Mouse (Mus musculus): Measurements from ENCODE around the gene Kcnh5.

Gene Kcnh5

GRCm38 (mm10) chr12:75176691-75177645, at the start of gene Kcnh5:
Gene Kcnh5, minus strand, starts transcription at chr12:75177332.
- peak; percentile 54 to 66 for DNase-seq

GRCm38 (mm10) chr12:75223966-75224365, 46.8 kb upstream of the Kcnh5 start:
- no peak for DNase-seq

DNA sequence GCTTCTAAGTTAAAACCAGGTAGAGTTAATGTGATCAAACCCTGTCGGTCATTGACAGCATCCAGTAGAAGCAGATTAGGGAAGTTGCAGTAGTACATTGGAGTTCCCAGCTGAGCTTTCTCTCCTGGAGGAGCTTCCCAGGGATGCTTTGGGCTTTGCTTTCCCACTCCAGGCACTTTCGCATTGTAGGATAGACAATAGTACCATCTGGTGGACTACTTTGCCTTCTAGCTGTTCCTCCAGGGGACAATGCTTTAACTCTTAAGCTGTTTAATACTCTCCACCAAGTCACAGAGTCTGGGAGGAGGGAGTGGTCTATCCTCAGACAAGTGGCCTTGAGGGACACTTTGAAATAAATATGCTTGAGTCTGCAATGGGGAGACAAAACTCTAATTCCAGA, 12.3 kb upstream of the Kcnh5 start:
- no peak for DNase-seq

DNA sequence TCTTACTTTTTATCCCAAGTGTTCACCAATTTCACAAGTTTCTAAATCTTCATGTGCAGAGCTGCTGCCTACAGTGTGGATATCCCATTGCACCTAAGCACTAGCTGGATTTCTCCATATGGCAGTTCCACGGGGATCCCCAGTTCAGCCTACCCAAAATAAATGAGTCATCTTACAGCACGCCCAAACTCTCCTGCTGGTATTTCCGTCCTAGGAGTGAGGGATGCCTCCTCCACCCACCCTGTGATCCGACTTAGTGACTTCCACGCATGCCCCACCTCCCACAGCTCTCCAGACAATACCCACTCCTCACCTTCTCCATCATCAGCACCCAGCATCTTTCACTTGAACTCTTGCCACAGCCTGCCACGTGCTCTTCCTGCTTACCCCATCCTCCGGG, 5.5 kb upstream of the Kcnh5 start:
- DNase-seq, result no peak

- no peak for DNase-seq
Observed at GRCm38 (mm10) chr12:75179491-75179890, 2.4 kb upstream of the Kcnh5 start.

- DNase-seq, result no peak
Observed at GRCm38 (mm10) chr12:75177646-75178030, 506 bp upstream of the Kcnh5 start.

DNA sequence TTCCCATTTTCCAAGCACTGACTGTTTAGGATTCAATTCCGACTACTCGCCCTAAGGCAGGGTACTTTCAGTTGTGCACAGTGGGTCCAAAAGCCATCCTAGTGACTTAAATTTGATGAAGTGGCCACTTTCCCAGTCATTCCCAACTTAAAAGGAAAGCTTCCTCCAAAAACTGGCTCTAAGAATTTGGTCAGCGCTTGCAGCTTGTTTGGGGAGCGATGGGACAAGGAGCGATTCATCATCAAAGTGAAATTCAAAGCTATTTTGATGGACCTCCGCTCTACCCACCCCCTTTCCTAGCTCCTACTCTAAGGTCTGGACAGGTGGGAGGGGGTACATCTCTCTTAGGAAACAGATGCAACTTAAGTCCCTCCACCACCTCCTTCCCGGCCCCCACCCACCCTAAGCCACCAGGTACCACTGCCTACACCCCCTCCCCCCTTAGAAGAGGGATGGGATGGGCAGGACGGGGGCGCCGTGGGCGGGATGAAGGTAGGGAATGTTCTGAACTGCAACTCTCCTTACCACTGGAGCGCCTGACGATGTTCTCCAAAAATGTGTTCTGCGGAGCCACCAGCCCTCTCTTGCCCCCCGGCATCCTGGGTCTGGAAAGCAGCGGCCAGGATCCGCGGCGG, 1.1 kb downstream of the Kcnh5 start:
- no peak for DNase-seq

DNA sequence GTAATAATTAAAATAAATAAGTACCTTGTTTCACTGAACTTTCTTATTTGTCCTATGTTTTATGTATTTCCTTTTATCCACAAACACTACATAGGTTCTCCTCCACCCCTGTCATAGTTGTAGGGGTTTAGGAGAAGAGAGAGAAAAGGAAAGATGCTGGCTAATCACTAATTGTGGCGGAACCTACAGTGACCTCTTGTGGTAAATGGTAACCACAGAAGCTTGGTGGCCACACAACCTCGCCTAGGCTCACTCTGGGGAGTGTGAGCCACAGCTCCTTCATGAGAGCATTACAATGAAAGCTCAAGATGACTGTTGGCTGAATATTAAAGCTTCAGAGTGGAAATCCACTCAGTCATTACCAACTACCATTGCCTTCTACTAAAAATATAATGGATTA, 6.2 kb downstream of the Kcnh5 start:
- DNase-seq, result peak in 1 of 2 experiments; percentile 8

DNA sequence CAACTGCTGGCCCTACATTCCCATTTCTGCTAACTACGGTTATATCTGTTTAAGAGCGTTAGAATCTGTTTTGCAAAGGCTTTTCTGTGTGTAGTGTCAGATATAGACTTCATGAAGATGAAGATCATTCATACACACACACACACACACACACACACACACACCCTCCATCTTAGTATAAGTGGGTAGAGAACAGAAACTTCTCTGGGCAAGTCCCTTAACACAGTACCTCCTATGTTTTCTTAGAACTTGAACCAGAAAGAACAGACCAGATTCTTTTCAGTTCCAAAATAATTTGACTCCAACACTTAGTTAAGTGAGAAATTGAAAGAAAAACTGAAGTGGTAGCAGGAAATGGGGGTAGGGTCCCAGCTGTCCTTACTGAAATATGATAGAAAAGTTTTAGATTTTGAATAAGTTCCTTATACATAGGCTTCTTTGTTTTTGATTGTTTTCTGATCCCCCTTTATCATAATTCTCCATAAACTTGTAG, 24.0 kb downstream of the Kcnh5 start:
- DNase-seq, result no peak

DNA sequence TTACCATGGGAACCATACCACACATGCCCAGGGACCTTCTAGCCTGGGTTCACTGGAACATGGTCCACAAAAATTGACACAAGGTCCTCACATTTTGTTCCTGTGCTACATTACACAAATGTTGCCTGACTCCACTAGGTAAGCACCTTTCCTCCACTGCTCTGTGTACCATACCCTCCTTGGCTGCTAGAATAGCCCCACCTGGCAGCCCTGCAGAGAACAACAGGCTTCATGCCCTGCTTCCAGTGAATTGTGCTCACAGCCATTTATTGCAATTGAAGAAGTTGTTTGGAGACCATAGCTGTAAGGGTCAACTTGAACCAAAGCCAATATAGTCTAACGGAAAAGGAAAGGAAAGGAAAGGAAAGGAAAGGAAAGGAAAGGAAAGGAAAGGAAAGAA, 37.3 kb downstream of the Kcnh5 start:
- peak; percentile 14 to 19 for DNase-seq

DNA sequence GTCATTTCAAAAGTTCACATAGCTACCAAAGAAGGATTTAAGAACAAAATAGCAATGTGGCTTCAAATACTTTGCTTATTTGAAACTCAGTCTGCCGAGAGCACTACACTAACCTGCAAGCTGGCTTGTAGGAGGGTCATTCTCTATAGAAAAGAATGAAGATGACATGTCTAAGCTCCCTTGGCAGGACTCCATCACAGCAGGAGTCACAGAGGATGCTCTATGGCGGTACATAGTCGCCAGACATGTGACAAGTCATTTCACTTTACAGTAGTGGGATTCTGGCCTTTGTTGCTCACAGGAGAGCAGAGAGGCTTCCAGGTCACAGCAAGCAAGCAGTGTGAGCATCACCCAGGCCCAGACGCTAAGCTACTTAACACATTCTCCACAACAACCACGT, 85.2 kb downstream of the Kcnh5 start:
- no peak for DNase-seq

DNA sequence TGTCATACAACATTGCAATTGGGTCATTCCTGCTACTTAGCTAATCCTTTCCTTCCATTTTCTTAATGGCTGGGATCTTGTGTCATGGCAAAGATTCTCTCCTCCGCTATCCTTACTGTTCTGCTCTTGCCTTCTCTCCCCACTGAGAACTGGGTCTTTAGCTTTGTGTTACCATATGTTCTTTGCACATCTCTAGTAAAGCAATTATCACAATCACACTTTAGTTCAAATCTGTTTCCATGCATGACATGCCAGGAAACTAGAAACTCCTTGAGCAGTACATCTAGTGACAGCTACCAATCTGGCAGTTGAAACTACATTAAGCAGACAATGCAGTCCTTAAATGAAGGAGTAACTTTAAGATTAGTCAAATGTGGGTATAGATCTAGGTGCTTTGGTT, 86.2 kb downstream of the Kcnh5 start:
- DNase-seq, result no peak

- no peak for DNase-seq
Observed at GRCm38 (mm10) chr12:75077175-75077574, 100.0 kb downstream of the Kcnh5 start.

DNA sequence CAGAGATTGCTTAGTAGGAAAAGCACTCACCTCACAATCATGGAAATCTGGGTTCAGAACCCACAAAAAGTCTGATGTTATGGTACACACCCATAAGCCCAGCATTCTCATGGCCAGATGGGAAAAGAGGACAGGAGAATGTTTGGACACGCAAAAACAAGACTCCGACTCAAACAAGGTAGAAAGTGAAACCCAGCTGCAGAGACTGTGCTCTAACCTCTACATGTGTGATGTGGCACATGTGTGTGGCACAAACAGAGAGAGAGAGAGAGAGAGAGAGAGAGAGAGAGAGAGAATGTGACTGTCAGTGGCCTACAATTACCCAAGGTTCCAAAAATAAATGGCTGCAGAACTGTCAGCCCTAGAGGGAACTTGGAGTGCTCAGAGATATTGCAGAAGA, 106.1 kb downstream of the Kcnh5 start:
- DNase-seq, result no peak

- no peak for DNase-seq
Observed at GRCm38 (mm10) chr12:75062571-75062970, 114.6 kb downstream of the Kcnh5 start.

GRCm38 (mm10) chr12:75061731-75062130, 115.4 kb downstream of the Kcnh5 start:
- no peak for DNase-seq

DNA sequence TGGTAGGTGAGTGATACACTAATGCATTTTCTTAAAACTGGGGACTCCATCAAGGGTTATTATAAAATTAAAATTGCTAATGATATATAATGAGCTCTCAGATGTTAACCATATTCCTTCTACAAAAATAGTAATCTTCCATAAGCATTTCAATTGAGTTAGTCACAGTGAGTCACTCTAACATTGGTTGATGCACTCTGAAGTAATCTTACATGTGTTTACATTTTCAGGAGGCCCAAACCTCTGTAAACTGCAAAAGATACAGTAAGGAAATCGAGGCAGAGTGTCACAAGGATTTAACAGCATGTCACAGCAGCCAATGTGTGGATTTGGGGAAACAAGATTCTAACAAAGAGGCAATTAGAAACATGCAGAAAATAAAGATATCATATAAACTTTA, 123.4 kb downstream of the Kcnh5 start:
- DNase-seq, result no peak

DNA sequence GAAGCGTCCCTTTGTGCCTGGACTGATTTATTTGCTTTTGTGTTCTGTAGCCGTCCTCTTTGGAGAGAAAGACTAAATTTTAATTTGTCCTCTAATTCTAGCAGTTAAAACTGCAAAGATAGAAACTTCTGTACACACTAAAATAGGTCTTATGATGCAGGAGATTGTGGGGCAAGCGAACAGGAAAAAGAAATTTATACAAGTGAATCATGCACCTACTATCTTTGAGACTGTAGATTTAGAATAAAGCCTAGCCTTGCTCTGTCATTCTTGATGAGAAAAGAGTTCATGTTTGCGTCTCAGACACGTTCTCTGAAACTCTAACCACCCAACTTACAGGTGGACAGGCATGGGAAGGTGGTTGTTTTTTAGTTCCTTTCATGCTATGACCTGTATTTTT, 140.4 kb downstream of the Kcnh5 start:
- DNase-seq, result no peak

GRCm38 (mm10) chr12:75031970-75032864, 144.9 kb downstream of the Kcnh5 start:
- no peak for DNase-seq

DNA sequence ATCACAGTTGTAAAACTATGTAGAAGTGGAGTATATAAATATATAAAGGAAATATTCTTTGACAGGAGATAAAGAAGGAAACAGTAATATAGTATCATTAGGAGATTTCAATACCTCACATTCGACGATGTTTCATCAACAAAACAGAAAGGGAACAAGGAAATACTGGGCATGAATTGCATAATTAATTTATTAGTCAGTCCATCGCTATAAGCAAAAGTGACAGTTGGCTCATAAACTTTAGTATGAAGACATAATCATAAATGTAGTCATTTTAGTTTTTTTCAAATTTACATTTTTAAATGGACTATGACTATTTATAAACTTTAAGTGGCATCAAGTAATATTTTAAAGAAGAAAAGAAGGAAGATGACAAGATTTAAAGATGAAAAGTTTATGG, 205.9 kb downstream of the Kcnh5 start:
- DNase-seq, result no peak

DNA sequence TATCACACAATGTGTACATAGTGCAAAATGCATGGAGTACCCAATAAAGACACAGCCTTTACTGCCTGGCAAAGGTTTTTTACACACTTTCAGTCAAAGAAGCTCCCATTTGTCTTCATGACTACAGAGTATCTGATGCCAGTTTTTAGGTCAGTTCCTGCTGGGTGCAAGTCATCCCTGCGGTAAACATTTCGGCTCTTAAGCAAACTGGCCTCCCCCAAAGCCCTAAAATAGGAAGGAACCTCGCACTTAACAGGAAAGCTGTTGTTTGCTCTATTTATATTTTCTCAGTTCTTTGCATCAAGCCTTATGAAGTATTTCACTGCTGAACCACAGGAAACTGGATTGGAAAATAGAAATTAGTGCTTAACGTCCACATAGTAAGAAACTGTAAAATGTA, 207.7 kb downstream of the Kcnh5 start:
- no peak for DNase-seq

- DNase-seq, result no peak
Observed at GRCm38 (mm10) chr12:74966266-74966665, 210.9 kb downstream of the Kcnh5 start.

- DNase-seq, result no peak
Observed at GRCm38 (mm10) chr12:74952661-74953060, 224.5 kb downstream of the Kcnh5 start.

Data from kidney, postnatal 4 days (tissue).